Mouse (Mus musculus) brain, embryonic 14.5 days (tissue): ENCODE results near the gene Cdca4. TPM values are rescaled to one million over a fixed set of nuclear protein-coding genes. Genes with fewer than 3 reads are reported as not detected.
A peak's percentile ranks its signal among the peaks of the same experiment; 100 is the strongest.

ENCODE experiments used
- DNase-seq: peaks from one replicate; pipeline ENCODE4 v3.0.0-alpha.2; 2011; ENCODE audit warnings: low read depth
- CTCF ChIP-seq: fragments of 200-500 bp; IDR thresholded peaks from 2 replicates; pipeline ENCODE4 v1.5.1; 2012; ENCODE audit warnings: inconsistent platforms, mild to moderate bottlenecking, moderate library complexity, borderline replicate concordance; ENCODE audit not compliant: insufficient read depth, insufficient read length; ENCODE audit errors: extremely low read depth
- POLR2A ChIP-seq: fragments of 200-500 bp; IDR thresholded peaks from 2 replicates; pipeline ENCODE4 v1.6.1; 2012; ENCODE audit warnings: mild to moderate bottlenecking, inconsistent platforms, borderline replicate concordance; ENCODE audit not compliant: poor library complexity, insufficient read depth, insufficient read length, severe bottlenecking; ENCODE audit errors: extremely low read depth
- polyA plus RNA-seq: library from polyadenylated mRNA; depleted of rRNA; stranded (reverse); fragments of >200 nt; gene quantifications from 2 replicates; pipeline ENCODE4 v1.2.3, GENCODE M21; 2012

Gene Cdca4
- polyA plus RNA-seq, 1 experiment, result 42.3 TPM

DNA sequence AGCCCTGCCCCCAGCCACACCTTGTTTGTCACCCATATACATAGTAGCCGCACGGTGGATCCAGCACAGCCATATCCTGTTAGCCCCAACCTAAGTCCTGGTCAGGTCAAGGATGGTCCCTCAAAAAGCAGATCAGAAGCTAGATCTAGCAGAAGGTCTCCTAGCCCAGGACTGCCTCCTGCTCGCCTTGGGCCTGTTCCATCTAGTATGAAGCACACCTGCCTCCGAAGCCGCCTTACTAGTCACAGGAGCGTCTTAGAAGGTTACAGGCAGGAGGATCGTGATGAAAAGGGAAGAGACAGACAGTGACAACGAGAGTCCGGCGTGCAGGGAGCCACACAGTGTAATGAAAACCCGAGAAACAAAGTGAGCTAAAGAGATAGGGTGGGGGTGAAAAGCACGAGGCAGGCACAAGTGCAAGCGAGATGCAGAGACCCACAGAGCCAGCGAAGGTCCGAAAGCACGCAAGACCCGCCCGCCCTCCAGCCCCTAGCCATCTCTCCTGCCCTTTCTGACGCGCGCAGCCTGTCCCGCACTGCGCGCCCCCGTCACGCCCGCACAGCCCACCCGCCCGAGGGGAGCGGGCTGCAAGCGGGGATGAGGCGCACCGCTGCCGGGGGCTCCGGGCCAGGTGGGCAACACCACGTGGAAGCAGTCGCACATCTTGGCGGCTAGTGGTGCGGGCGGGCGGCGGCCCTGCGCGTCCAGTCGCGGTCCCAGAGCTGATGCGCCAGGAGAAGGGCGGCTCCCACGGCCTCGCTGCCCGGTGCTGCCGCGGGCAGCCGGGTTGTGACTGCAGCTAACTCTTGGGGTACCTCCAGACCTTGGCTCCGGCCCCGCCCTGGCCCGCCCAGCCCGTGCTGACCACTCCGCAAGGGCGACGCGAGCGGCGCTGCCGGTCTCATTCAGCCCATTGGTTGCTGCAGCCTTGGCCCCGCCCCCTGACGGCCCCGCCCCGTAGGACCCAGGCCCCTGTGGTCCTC is 27.1 kb downstream of the Cdca4 start, which contains the start of gene Ahnak2:
Ahnak2 (minus strand) TSS at position 794 of the 983 bp plus-strand sequence.
- peak; percentile 65 for DNase-seq
- no peak for TF ChIP-seq POLR2A
- TF ChIP-seq CTCF, result no peak

DNA sequence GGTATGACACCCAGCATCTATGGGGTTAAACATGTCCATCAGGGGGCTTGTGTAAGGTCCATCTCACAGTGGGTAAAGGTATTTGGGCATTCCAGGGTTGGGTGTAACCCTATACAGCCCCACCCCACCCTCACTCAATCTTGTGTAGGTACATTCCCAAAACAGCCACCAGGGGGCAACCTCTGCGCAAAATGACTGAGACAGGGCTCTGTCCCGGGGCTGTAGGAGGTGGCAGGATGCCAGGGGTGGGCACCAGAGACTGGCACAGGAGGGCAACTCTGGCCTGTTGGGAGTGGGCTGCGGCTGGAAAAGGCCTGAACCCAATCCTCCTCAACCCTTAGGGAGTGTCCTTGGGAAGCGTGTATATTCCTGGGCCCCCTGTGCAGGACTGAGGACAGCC is 28.7 kb downstream of the Cdca4 start:
- DNase-seq, result peak; percentile 62
- TF ChIP-seq CTCF, result peak; percentile 78
- no peak for TF ChIP-seq POLR2A

DNA sequence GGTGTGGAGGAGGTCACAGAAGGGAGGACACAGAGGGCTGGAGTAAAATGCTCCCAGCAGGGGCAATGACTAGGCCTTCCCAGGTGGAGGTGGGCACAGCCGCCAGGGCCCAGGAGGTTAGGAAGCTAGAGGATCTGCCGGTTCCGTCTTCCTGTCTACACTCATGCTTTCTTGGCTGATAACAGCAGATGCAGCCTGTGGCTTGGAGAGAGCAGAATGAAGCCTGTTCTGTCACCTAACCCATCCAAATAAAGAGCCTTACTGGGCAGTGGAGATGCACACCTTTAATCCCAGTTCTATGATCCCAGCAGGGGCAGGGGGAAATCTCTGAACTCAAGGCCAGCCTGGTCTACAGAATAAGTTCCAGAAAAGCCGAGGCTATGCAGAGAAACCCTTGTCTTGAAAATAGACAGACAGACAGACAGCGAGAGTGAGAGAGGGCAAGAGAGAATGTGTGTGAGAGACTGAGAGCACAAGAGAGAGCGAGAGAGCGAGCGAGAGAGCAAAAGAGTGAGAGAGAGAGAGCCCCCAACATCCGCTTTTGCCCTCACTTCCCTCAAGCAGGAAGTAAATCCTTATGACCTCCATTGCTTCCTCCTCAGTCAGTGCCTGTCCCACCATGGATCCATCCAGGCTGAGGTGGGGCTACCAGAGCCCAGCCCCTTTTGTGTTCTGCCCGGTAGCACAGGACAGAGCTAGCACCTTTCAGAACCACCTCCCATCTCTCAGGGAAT is 29.8 kb downstream of the Cdca4 start:
- TF ChIP-seq CTCF (no peak), POLR2A (no peak)
- no peak for DNase-seq

DNA sequence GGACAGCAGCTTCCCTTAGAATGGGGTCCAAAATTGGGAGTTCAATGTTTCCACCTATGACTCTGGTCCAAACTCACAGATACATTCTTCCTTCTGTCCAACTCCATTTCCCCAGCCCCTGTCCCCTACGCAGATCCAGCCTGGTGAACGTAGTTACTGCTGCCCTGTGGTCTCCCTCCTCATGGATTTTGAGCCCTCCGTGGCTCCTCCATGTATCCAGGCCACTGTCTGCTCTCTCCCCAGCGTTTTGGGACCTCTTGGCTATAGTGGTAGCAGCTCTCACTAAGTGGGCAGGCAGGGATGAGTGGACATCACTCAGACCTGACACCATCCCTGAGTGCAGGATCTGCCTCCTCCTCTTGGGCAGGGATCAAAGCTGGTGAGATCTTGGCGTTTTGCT is 30.5 kb downstream of the Cdca4 start:
- no peak for DNase-seq
- TF ChIP-seq CTCF (no peak), POLR2A (no peak)

DNA sequence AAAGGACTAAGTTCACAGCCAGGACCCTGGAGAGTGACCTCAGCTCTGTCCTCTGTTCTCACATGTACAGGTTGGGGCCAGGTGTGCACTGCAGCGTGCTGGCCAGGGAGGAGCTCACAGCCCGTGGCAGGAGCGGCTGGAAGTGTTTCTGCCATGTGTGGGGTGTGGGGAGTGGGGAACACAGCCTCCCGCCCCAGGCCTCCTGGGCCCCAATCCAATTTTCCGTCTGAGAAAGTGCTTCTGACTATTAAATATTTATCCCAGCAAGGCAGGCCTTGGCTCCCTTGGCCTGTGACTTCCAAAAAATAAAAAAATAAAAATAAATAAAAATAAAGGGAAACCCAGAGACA is 30.9 kb downstream of the Cdca4 start:
- no peak for DNase-seq
- TF ChIP-seq POLR2A (no peak), CTCF (no peak)

DNA sequence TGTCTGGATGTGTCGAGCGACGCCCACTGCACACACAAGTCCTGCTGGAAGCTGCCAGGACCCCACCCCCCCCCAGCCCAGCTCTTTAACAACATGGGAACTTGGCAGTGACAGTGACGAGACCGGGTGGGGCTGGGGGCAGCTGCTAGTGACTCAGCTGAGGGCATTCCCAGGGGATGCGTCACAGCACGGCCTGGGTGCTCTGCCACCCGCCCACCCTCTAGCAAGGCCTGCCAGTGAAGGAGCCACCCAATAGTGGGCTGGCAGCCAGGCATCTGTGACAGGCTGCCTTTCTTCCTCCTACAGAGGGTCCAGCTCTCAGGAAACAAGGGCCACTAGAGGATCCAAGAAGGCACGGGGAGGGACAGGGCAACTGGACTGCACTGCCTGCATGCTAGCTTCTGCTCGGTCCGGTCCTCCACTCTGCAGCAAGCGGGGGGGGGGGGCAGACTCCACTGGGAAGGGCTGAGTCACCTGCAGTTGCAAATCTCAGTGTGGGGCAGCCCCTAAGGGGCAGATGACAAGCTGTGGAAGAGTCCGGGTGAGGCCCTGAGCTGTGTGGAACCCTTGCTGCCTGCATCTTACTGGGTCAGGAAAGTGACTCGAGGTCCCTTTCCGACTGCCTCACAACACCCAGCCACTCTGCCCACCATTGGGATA is 31.4 kb downstream of the Cdca4 start:
- no peak for TF ChIP-seq CTCF
- TF ChIP-seq POLR2A, result no peak
- peak; percentile 54 for DNase-seq

DNA sequence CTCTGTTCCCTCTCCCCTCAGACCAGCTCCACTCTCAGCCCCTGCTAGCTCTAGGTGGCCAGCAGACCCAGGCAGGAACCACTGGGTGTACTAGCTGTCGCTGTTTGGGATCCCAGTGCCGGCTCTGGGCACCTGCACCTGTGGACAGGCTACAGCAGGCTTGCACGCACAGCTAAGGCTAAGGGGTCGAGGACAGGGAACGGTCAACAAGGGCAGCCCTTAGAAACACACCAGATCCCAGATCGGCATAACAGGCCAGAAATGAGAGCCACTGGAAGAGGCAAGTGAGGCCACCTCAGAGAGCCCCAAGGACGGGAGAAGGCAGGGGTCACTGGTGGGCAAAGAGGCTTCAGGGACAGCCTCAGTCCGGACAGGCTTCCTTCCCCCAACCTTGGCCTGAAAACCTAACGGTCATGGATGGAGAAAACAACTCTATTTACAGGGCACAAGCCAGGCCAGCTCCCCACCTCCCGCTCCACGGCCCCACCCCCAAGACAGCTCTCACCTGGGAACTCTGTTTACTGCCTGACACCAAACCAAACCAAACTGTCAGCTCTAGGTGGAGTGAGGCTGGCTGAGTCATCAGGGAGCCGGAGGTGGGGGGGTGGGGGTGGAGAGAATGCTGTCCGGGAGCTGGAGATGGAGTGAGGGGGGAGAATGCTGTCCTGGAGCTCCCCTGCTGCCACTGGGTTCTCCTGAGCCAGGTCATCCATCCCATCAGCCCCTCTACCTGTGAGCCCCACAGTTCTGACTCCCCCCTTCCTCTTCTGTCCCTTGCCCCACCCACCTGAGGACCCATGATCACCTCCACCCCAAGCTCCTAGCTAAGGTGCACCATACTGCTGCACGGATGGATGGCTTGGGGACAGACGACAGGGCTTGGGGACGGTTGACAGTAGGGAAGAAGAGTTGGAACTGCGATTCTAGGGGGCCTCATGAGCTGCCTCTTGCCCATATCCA is 32.4 kb downstream of the Cdca4 start:
- DNase-seq, result no peak
- TF ChIP-seq POLR2A, result no peak
- TF ChIP-seq CTCF, result no peak

DNA sequence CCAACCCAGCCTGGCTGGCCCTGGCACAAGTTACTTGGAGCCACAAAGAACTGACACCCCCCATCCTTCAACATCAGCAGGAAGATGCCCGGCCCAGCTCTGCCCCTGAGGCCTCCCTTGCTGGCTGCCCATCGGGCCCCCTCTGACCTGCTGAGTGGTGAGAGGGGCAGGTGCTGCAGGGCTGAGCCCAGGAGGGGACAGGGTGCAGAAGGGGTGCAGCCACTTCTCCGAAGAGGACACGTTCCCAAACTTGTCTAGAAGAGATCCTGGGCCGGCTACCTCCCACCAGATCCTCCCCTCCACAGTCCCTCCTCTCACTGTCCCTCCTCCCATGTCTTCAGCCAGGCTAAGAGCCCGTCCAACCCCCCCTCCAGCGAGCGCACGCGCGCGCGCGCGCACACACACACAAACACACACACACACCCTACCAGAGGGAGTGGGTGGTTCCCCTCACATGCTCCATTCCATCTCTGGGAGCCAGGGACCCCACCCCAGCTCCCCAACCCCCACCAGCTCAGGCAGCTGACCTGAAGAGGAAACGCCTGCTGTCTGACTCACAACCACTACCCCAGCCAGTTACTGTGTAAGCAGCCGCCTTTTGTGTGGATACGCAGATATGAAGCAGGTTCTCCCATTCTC is 33.6 kb downstream of the Cdca4 start:
- no peak for TF ChIP-seq CTCF
- no peak for TF ChIP-seq POLR2A
- no peak for DNase-seq

DNA sequence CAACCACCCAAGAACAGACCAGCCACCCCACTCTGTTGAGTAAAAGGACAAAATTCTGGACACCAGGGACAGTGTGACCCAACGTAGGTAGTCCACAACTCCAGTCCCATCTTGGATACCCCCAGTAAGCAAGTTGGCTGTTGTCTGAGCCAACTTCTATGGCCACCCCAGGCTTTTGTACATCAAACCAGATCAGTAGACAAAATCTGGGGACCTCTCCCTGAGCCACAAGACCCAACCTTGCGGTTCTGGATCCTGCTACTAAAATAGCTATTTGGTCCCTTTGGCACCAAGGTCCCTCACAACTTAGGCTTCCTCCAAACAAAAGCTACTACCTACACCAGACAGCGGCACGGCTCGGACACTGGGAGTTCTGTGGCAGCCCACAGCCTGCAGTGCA is 34.2 kb downstream of the Cdca4 start:
- no peak for DNase-seq
- TF ChIP-seq POLR2A (no peak), CTCF (no peak)

DNA sequence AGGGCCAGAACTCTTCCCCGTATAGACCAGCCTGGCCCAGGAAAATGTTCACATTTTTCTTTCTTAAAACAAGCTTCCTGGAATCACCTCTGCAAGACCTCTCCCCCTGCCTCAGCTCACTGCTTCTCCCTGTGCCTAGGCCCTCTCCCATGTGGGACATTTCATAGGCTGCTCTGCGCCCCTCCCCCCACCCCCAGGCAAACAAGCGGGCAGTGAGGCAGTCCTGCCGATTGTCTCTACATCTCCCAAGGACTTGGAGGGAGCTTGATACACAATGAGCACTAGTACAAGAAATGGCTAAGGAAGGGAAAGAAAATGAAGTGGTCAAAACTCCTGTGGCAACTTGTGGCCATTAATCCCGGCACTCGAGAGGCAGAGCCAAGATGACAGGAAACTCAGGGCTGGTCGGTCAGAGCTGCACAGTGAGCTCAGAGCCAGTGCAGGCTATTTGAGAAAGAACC is 34.8 kb downstream of the Cdca4 start:
- TF ChIP-seq POLR2A, result no peak
- no peak for TF ChIP-seq CTCF

More for the DNA sequence above, 34.8 kb downstream of the Cdca4 start:
- DNase-seq, result no peak
